Mouse (Mus musculus) limb, embryonic 13.5 days (tissue): ENCODE measurements around the gene Mki67. TPM values are rescaled to one million over a fixed set of nuclear protein-coding genes. Genes with fewer than 3 reads are reported as not detected.

Experiments used
- polyA plus RNA-seq: library from polyadenylated mRNA; unstranded; fragments of >200 nt; fragmentation: Nextera tagmentation; extraction: Ambion mirVana; gene quantifications from 2 replicates; pipeline ENCODE4 v1.2.1, GENCODE M21; 2015

The Mki67 gene
- polyA plus RNA-seq, 1 experiment from 2014 or later: 38.5 TPM

Other genes with a start within 250 kb of the Mki67 start
- 0.05 TPM in 1 of 2 replicates, not detected in the other for gene Clrn3, start 187.7 kb downstream of the Mki67 start, polyA plus RNA-seq
- gene Ptpre, start 178.9 kb downstream of the Mki67 start, polyA plus RNA-seq: 3.0 and 3.5 TPM in 2 replicates